Comparison of ENCODE assay signal across 8 mouse cellular contexts in genomic region chr16:33581661-33582099, GRCm38 (mm10).
DNase-seq lines count a peak whose midpoint lies in the region; ATAC-seq and TF ChIP-seq lines count a peak whose summit lies in the region.

No protein-coding gene starts in this region.

- no peak for TF ChIP-seq CTCF in cerebellum, adult 2 months (IDR thresholded peaks at IDR 0.05; ENCODE audit: borderline replicate concordance, insufficient read depth, low read depth, low read length)

- TF ChIP-seq POLR2A in cerebellum, adult 2 months (IDR thresholded peaks at IDR 0.05; ENCODE audit: borderline replicate concordance, insufficient read depth, low read length): no peak

- no peak for ATAC-seq in hindbrain, embryonic 16.5 days
- 0 out of 2 replicates have a peak, but pooled peaks have one; percentile 8 for ATAC-seq in intestine, embryonic 16.5 days

- 0 out of 2 replicates have a peak, but pooled peaks cover under 1% of the 10 kb centered on the region for H3K27me3 ChIP-seq in hindbrain, embryonic 10.5 days (ENCODE audit: insufficient read depth, poor library complexity, severe bottlenecking)
- no peaks in the 10 kb centered on the region for H3K27me3 ChIP-seq in hindbrain, embryonic 16.5 days (replicated peaks; ENCODE audit: control insufficient read depth, insufficient read depth, low read length)
- no peaks in the 10 kb centered on the region for H3K27me3 ChIP-seq in intestine, embryonic 16.5 days (replicated peaks; ENCODE audit: control insufficient read depth, insufficient read depth, low read length)
- H3K27me3 ChIP-seq in cerebellum, adult 2 months (ENCODE audit: control insufficient read depth, insufficient read depth, low read length): no peaks in the 10 kb centered on the region

- no peak overlapping the region for H3K4me2 ChIP-seq in hindbrain, embryonic 16.5 days (ENCODE audit: low read length)
- H3K4me2 ChIP-seq in intestine, embryonic 16.5 days (ENCODE audit: low read depth, low read length): no peak overlapping the region

- peak overlapping the region; percentile 76 for H3K27ac ChIP-seq in hindbrain, embryonic 10.5 days
- H3K27ac ChIP-seq in hindbrain, embryonic 16.5 days (ENCODE audit: low read depth, low read length): no peak overlapping the region
- peak overlapping the region; percentile 88; the same call in 1 of the 2 replicates for H3K27ac ChIP-seq in intestine, embryonic 16.5 days (ENCODE audit: low read length)
- no peak overlapping the region for H3K27ac ChIP-seq in cerebellum, adult 2 months (ENCODE audit: insufficient read depth, low read length)

- H3K36me3 ChIP-seq in hindbrain, embryonic 10.5 days: no peaks in the 10 kb centered on the region
- H3K36me3 ChIP-seq in hindbrain, embryonic 16.5 days (ENCODE audit: control insufficient read depth, insufficient read depth, low read length): no peaks in the 10 kb centered on the region
- H3K36me3 ChIP-seq in intestine, embryonic 16.5 days (ENCODE audit: control insufficient read depth, insufficient read depth, low read length): no peaks in the 10 kb centered on the region

- no peak overlapping the region for H3K4me3 ChIP-seq in hindbrain, embryonic 10.5 days
- H3K4me3 ChIP-seq in hindbrain, embryonic 16.5 days (ENCODE audit: low read length): no peak overlapping the region
- H3K4me3 ChIP-seq in intestine, embryonic 16.5 days (ENCODE audit: low read length): no peak overlapping the region
- no peak overlapping the region for H3K4me3 ChIP-seq in cerebellum, adult 2 months (replicated peaks; ENCODE audit: insufficient read depth, low read depth, low read length)

- no peaks in the 10 kb centered on the region for H3K9me3 ChIP-seq in hindbrain, embryonic 10.5 days
- H3K9me3 ChIP-seq in hindbrain, embryonic 16.5 days (ENCODE audit: control insufficient read depth, low read length): no peaks in the 10 kb centered on the region
- H3K9me3 ChIP-seq in intestine, embryonic 16.5 days (ENCODE audit: control insufficient read depth, low read length): no peaks in the 10 kb centered on the region

- no peak overlapping the region for H3K9ac ChIP-seq in hindbrain, embryonic 16.5 days (ENCODE audit: low read depth, low read length)
- no peak overlapping the region for H3K9ac ChIP-seq in intestine, embryonic 16.5 days (ENCODE audit: low read depth, low read length)

- 56% methylated on average over 4 of the region's 4 CpGs for WGBS in hindbrain, embryonic 10.5 days
- WGBS in hindbrain, embryonic 16.5 days: 64% methylated on average over 4 of the region's 4 CpGs
- WGBS in intestine, embryonic 16.5 days: 43% methylated on average over 4 of the region's 4 CpGs
- WGBS in cerebellum, adult 2 months: 88% methylated on average over 4 of the region's 4 CpGs

- DNase-seq in hindbrain, embryonic 10.5 days (ENCODE audit: low spot score): no peak
- peak; percentile 71 for DNase-seq in gastrocnemius, postnatal 14 days
- DNase-seq in lung, postnatal 14 days: peak; percentile 65
- DNase-seq in T-cell, adult 2 months (ENCODE audit: low spot score): no peak
- no peak for DNase-seq in cerebellum, adult 2 months
- DNase-seq in left cerebral cortex, adult 18-20 months (ENCODE audit: low spot score in 2 of 2): no peak

- peaks cover 65% of the 10 kb centered on the region for H3K4me1 ChIP-seq in hindbrain, embryonic 10.5 days (replicated peaks)
- H3K4me1 ChIP-seq in hindbrain, embryonic 16.5 days (ENCODE audit: control insufficient read depth, insufficient read depth, low read depth, low read length): peaks cover 23% of the 10 kb centered on the region
- peaks cover 38% of the 10 kb centered on the region for H3K4me1 ChIP-seq in intestine, embryonic 16.5 days (ENCODE audit: control insufficient read depth, insufficient read depth, low read length)
- H3K4me1 ChIP-seq in cerebellum, adult 2 months (ENCODE audit: control insufficient read depth, insufficient read depth, low read length): peaks cover 12% of the 10 kb centered on the region

- intact Hi-C loops in gastrocnemius, postnatal 14 days (cut with DNase I; ENCODE audit: low total_unique reads): no loop called here

Comparison
In these comparisons a context has a peak if more than half of its experiments do, and no peak if none do; other contexts are left out.
1. H3K27ac ChIP-seq: peak in hindbrain, embryonic 10.5 days (single experiment) and intestine, embryonic 16.5 days (single experiment); none in hindbrain, embryonic 16.5 days (single experiment) and cerebellum, adult 2 months (single experiment).
2. DNase-seq: peak in gastrocnemius, postnatal 14 days (single experiment) and lung, postnatal 14 days (single experiment); none in hindbrain, embryonic 10.5 days (single experiment), T-cell, adult 2 months (single experiment), cerebellum, adult 2 months (0 of 2) and left cerebral cortex, adult 18-20 months (0 of 2).